Mouse (Mus musculus) adipocyte (in vitro differentiated cells): Measurements from ENCODE around the gene Gm20604.

ENCODE experiments used
- DNase-seq: peaks from one replicate; pipeline ENCODE4 v3.0.0-alpha.2; 2016; ENCODE audit warnings: low spot score

Gene Gm20604

GRCm38 (mm10) chr12:102758403-102758756, at the start of gene Gm20604:
Gm20604 (minus strand) TSS chr12:102758672.
- peak; percentile 33 for DNase-seq

DNA sequence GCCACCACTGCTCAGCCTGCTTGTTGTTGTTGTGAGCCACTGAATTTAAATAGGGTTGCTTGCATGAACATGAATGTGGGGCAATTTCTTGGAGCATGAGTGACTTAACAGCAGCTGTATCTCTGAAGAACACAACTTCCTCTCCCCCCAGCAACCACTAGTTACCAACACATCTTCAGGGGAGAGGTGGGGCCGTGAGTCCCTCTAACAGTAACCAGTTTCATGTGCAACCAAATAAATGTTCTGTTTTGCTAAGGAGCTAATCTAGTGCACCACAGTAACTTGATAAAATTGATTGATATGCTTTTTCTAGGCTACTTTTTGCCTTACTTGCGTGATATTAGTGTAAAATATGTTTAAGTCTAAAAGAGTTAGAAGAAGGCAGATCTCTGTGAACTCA, 41.1 kb upstream of the Gm20604 start:
- DNase-seq, result no peak

GRCm38 (mm10) chr12:102787927-102788326, 29.5 kb upstream of the Gm20604 start:
- DNase-seq, result no peak

DNA sequence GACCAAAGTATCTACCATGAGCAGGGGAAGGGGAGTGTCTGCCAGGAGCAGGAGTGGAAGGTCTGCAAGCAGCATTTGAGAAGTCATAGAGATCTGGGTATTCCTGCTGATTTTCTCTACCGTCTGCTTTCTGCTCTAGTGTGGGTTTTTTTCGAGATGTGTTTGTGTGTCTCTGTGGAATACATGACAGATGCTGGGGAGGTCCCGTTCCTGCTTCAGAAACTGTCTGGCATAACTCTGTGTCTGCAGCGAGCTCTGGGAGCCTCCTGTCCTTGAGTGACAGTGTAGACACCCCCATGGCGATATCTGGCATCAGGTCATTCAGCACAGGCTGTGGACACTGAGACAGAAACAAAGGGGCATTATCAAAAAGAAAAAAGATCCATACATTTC, 27.1 kb upstream of the Gm20604 start:
- DNase-seq, result no peak

DNA sequence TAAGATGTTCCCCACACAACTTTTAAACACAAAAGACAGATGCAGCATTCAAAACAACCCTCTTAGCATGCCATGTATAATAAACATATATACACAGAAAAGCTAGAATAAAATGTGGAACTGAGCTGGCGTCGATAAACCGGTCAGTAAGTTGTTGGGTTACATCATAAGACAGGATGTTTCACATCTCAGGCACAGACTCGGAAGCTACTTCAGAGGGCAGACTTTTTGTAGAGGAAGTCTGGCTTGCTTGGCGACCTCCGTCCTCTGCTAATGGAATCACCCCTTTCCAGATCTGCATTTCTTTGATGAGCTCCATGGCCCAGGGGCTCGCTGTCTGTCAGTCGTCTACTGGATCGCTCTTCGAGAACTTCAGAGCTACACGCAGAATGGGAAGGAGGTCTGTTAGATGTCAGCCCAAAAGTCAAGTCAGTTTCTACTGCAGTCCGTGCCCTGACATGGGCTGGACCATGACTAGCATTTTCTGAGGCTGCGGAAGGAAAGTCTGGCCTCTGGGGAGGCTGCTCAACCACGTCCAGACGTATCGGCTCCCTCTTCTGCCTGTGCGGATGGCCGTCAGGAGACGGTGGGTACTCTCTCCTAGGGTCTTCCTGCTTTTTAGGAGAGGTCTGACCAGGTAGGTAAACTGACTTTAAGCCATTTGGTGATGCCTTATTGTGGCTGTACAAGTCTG, 26.6 kb upstream of the Gm20604 start:
- no peak for DNase-seq

DNA sequence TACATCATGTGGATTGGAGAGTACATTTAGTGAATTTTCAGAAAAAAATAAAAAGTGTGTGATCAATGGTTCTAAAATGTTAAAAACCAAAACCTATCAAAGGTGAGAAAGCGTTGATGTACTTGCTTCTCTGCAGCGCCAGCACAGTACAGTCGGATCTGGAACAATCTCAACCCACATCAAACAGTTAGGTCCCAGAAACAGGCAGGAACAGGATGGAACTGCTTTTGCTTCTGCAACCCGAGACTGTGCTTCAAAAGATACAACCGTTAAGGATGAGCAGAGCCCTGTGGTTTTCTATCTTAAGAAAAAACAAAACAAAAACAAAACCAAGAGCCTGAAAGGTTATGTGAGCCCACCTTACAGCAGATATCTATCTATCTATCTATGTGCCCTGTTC, 24.4 kb upstream of the Gm20604 start:
- no peak for DNase-seq

- peak; percentile 16 for DNase-seq
Measured at GRCm38 (mm10) chr12:102779452-102779851, 21.0 kb upstream of the Gm20604 start.

GRCm38 (mm10) chr12:102778151-102778550, 19.7 kb upstream of the Gm20604 start:
- no peak for DNase-seq

DNA sequence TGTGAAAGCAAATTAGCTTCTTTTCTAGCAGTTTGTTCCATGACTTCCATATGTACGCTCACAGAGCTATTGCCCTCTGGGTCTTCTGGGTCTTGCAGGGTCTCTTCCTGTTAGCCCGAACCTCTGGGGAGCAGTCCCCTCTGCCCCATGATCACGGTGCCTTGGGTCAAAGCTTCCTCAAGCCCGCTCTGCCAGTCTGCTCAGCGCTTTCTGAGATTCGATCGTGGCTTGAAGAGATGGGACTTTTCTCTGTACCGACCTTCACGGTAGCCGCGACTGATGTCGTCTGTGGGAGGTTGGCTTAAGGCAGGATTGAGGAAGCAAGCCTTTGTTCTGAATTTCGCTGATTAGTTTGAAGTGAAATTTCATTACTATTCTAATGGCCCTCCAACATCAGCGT, 17.6 kb upstream of the Gm20604 start:
- DNase-seq, result no peak

DNA sequence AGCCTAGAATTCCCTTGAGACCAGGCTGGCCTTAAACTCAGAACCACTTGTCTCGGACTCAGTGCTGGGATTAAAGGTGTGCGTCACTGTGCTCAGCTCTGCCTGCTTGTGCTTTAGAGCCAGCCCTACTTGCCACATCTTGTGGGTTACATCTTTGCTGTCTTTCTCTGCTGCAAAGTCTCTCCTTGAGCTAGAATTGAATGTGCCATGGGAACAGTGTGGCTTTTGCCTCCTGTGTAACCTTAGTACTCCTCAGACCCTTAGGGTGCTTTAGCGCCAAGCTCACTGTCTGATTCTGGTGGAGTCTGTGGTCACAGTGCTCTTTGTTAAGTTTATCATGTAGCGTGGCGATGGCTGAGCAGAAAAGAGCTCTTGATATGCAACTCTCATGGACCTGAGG, 14.2 kb upstream of the Gm20604 start:
- no peak for DNase-seq

DNA sequence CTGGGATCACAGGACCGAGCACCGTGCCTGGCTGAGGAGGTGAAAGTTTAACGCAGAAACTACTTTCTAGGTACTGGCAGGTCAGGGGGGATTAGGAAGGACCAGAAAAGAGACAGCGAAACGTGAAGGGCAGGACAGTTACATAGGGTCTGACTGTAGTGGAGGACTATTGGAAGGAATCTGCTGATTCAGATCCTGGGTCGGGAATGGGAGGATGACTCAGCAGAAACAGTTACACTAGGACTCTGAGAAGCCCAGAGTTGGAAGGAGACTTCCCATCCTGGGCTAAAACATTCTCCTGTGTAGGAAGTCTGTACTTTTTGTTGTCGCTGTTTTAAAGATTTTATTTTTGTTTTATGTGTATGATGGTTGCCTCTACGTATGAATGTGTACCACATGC, 13.1 kb upstream of the Gm20604 start:
- no peak for DNase-seq

GRCm38 (mm10) chr12:102769000-102769399, 10.5 kb upstream of the Gm20604 start:
- DNase-seq, result no peak

DNA sequence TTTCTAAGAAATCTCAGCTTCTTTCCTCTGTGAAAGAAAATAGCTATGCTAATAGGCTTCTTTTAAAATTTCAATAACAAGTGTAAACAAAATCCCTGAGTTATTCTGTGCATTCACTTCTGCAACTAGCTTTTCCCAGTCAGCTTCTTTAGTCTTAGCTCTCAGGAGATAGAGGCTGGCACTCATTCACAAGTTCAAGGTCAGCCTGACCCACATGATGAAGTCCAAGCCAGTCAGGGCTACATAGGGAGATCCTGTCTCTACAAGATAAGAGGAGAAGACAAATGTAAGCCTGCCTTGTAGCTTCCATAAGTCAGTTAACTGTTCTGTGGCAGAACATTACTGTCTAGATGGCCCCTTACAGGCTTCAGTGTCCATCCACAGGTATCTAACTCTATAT, 5.2 kb upstream of the Gm20604 start:
- no peak for DNase-seq

DNA sequence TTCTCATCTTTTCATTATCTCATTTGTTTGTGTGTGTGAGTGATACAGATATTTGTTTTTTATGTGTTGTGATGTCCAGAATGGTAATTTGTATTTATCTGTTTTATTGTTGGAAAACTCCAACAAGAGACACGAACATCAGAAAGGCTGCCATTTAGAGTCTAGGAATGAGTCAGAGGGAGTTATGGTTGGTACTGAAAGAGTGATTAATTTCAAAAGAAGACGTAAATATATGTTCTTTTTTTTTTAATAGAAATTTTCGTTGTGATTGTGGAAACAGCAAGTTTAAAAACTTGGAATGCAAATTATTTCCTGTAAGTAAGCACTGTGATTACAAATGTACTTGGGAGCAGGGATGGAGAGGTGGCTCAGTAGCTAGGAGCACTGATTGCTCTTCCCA, 3.2 kb upstream of the Gm20604 start:
- no peak for DNase-seq

DNA sequence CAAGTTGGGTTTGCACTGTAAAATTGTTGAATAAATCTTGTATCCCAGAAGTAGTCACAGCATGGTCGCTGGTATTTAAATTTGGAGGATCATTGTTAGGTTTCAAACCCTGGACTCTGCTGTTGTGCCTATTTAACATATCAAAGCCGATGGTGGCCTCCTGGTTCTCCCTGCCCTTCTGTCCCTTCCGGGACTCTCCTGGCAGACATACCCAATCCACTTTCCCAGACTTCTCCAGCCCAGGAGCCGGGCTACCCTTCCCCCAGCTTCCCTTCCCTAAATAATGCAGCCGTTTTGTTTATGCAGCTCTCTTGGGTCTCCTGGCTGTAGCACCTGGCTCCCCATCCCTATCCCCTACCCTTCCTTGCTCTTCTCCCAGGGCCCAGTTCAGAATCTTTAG, 464 bp upstream of the Gm20604 start:
- peak; percentile 25 for DNase-seq

DNA sequence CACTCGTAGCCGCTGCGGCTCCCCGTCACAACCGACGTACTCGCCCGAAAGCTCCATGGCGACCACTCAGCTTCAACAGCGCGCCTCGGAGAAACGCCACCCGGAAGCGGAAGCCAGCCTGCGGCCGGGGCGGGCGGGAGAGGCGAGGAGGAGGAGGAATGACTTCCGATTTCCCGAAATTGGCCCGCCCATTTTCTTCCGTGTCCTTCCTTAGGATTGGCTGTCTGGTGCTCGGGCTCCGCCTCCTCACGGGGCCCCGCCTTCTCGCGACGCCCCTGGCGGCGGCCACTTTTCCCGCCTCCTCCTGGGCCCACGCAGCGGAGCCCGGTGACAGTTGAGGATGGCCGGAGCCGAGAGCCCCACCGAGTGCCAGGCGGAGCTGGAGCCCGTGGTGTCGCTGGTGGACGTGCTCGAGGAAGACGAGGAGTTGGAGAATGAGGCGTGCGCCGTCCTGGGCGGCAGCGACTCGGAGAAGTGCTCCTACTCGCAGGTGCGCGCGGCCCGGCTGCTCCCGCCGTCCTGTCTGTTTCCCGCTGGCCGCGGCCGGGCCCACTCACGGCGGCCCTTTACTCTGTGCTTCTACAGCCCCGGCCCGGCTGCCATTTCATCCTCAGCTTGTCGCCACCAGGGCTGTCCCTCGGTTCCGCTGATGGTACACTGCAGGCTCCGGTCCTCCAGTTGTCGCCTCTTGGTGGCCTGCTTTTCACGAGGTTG, 626 bp downstream of the Gm20604 start, which contains the start of the genes Gm28051, Gon7 and Ubr7:
Gm28051 (minus strand) TSS at position 77 of the 714 bp plus-strand sequence.
Gon7 (minus strand) TSS at position 115 of the 714 bp plus-strand sequence.
Ubr7 (plus strand) TSS at position 279 of the 714 bp plus-strand sequence.
- peak; percentile 98 for DNase-seq

DNA sequence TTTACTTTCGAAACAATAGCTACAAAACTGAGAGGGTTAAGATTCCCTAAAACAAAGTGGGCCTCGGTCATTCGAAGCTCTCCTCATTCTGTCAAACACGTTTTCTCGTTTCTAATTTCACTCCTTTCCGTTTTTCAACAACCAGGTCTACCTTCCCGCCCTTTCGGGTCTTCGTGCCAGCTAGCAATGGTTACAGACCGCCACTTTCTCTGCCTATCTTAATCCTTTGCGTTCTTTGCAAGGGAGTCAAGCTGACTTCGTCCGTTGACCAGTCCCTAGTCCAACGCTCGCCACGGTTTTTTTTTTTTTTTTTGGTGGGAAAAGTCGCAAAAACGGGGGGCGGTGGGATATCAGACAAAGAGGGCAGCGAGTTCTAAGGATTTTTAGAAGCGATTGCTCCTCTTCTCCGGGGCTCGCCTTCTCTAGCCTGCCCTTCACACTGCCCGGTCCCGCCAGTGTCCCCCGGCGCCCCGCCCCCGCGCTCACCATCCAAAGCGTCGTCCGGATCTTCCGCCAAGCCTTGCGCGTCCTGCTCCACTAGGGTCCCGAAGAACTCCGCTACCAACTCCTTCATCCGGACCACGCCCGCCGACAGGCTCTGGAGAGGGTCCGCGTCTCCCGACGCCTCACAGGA, 1.3 kb downstream of the Gm20604 start:
- DNase-seq, result no peak

DNA sequence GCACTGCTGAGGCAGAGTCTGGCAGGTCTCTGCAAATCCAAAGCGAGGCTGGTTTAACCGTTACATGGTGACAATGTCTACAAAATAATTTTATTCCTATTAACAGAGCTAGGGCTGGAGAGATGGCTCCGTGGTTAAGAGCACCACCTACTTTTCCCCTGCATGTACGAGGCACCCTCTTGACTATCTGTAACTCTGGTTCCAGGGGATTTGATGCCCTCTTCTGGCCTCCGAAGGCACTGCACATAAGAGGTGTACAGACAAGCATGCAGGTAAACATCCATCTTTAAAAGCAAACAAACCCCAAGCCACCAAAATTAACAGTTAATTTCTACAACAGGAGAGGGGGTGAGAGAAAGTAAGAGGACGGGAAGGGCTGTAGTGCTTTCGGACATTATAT, 2.2 kb downstream of the Gm20604 start:
- no peak for DNase-seq

GRCm38 (mm10) chr12:102748256-102748655, 10.2 kb downstream of the Gm20604 start:
- peak; percentile 21 for DNase-seq

DNA sequence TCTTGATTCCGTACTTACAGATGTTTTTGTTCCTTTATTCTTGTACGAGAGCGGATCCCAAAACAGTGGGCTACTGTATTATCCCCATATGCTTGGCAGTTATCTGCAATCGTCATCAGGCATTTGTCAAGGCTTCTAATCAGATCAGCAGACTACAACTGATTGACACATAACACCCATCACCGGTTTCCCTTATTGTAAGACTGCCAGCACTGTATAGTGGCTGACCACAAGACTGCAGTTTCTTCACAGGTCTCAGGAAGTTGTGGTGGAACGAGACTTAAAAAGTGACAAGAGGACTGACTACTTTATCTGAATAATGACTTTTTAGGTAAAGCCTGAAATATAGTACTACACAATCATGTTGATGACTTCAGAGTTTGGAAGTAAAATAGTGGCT, 13.6 kb downstream of the Gm20604 start:
- DNase-seq, result peak; percentile 29

GRCm38 (mm10) chr12:102743589-102744574, 14.6 kb downstream of the Gm20604 start, which contains the start of the genes Moap1 and Tmem251:
Moap1 (minus strand) TSS chr12:102743661.
Tmem251 (plus strand) TSS chr12:102743762.
- peak; percentile 84 for DNase-seq
